10 mouse cellular contexts compared by ENCODE assay signal in genomic region chr1:126726400-126727055, GRCm38 (mm10).
DNase-seq lines count a peak whose midpoint lies in the region.
"Had no signal": no experiment of that assay in that cellular context is flagged by ENCODE, and none has a peak within 500 bp of the region (broad histone marks: within the 10 kb centered on the region; RNA-seq: fewer than 3 reads in every experiment).

No protein-coding gene starts in this region.

- intact Hi-C loops in left cerebral cortex, postnatal 14 days (cut with DNase I): loop anchor here (10.0 kb wide), 1 partner anchor 272 kb away; no protein-coding TSS in a partner anchor
- intact Hi-C loops in heart, postnatal 36 days (cut with DNase I): loop anchor here (10.0 kb wide), 1 partner anchor 292 kb away; no protein-coding TSS in a partner anchor

- H3K4me3 ChIP-seq in embryonic facial prominence, embryonic 10.5 days: no peak overlapping the region
- H3K4me3 ChIP-seq: heart, embryonic 15.5 days; lung, embryonic 15.5 days had no signal

- peaks cover 10% of the 10 kb centered on the region for H3K4me1 ChIP-seq in embryonic facial prominence, embryonic 10.5 days
- H3K4me1 ChIP-seq: heart, embryonic 15.5 days had no signal

- peak; percentile 27 for DNase-seq in layer of hippocampus, adult 11-12 months (ENCODE audit: low spot score)
- DNase-seq in layer of hippocampus, adult 9-10 months (ENCODE audit: low spot score): no peak
- DNase-seq in adrenal gland, postnatal 25 days: peak; percentile 15
- peak; percentile 11 for DNase-seq in embryonic facial prominence, embryonic 10.5 days (ENCODE audit: low spot score)
- peak; percentile 26 to 35 for DNase-seq in left cerebral cortex, postnatal 14 days (ENCODE audit: low spot score in 2 of 2)
- DNase-seq in urinary bladder, postnatal 10 days (ENCODE audit: low spot score): no peak
- DNase-seq in thymus, postnatal 4 days: no peak
- no peak for DNase-seq in heart, postnatal 36 days

- 53% methylated on average over 6 of the region's 6 CpGs for WGBS in embryonic facial prominence, embryonic 10.5 days

- H3K36me3 ChIP-seq in embryonic facial prominence, embryonic 10.5 days (replicated peaks): no peaks in the 10 kb centered on the region
- H3K36me3 ChIP-seq: heart, embryonic 15.5 days; lung, embryonic 15.5 days had no signal

- no peaks in the 10 kb centered on the region for H3K27me3 ChIP-seq in embryonic facial prominence, embryonic 10.5 days (replicated peaks; ENCODE audit: low read depth, poor library complexity, severe bottlenecking)
- H3K27me3 ChIP-seq: heart, embryonic 15.5 days; lung, embryonic 15.5 days had no signal

- no peaks in the 10 kb centered on the region for H3K9me3 ChIP-seq in embryonic facial prominence, embryonic 10.5 days
- H3K9me3 ChIP-seq: heart, embryonic 15.5 days; lung, embryonic 15.5 days had no signal

- no peak overlapping the region for H3K27ac ChIP-seq in embryonic facial prominence, embryonic 10.5 days (replicated peaks)
- H3K27ac ChIP-seq: heart, embryonic 15.5 days; lung, embryonic 15.5 days had no signal

Comparison
In these comparisons a context has a peak if more than half of its experiments do, and no peak if none do; other contexts are left out.
1. DNase-seq: peak in layer of hippocampus, adult 11-12 months (single experiment), adrenal gland, postnatal 25 days (single experiment), embryonic facial prominence, embryonic 10.5 days (single experiment) and left cerebral cortex, postnatal 14 days (2 of 2); none in layer of hippocampus, adult 9-10 months (single experiment), urinary bladder, postnatal 10 days (single experiment), thymus, postnatal 4 days (single experiment) and heart, postnatal 36 days (0 of 2).